Mouse (Mus musculus) ES-E14 (cell line): ENCODE data around the gene Klhl35.

Experiments
- HCFC1 ChIP-seq: IDR thresholded peaks from 2 replicates; pipeline ENCODE4 v1.6.1; 2012; ENCODE audit warnings: low read length, inconsistent platforms, borderline replicate concordance; ENCODE audit not compliant: insufficient read depth
- ZC3H11A ChIP-seq: IDR thresholded peaks from 2 replicates; pipeline ENCODE4 v1.6.1; 2012; ENCODE audit warnings: low read depth, mild to moderate bottlenecking, inconsistent platforms, low read length, borderline replicate concordance
- ZNF384 ChIP-seq: IDR thresholded peaks from 2 replicates; pipeline ENCODE4 v1.6.1; 2012; ENCODE audit warnings: low read depth, low read length, inconsistent platforms

- TF ChIP-seq ZNF384 (no peak), ZC3H11A (no peak), HCFC1 (no peak)
These were observed 2.1 kb downstream of the Klhl35 start for GRCm38 (mm10) chr7:99467916-99468282.
